Mouse (Mus musculus): ENCODE results near the gene Dusp28. TPM values are rescaled to one million over a fixed set of nuclear protein-coding genes. Genes with fewer than 3 reads are reported as not detected.

Dusp28 gene
- polyA plus RNA-seq, 1 experiment from 2014 or later = 6.2 TPM

DNA sequence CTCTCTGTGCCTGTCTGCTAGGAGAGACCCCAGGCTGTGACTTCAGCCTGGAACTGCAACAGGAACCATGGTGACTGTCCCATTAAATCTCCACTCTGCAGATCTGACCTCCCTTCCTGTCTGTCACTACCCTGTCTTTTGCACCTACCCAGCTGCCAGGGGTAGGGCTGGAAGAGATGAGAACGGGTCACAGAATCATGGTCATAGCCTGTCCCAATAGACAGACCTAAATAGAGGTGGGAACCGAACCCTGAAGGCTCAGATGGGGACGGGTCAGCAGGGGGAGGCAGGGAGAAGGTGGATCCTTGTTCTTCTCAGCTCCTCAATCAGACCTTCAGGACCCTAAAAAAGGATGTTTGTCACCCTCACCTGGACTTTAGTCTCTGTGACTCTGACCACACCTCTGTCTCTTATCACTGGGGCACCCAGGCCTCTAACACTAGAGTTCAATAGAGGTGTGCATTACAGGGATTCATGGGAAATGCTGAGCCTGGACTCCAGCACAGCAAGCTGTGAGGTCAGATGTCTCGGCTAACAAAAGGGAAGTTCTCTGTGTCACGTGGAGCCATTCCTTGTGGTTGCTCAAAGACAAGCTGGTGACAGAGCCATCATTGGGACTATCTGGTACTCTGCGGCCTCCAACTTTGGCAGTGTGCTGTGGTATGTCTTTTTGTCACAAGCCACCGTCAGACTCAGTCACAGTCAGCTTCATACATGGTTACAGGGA is 13.9 kb downstream of the Dusp28 start:
- WGBS (ENCODE audit: insufficient replicate concordance) = 81% methylated on average over 7 of the region's 7 CpGs
- H3K4me2 ChIP-seq = no peak overlapping the region
- H3K27me3 ChIP-seq (ENCODE audit: control insufficient read depth, insufficient read depth, low read length) = no peaks in the 10 kb centered on the region

GRCm38 (mm10) chr1:92921496-92921895 is 14.7 kb downstream of the Dusp28 start:
- no peaks in the 10 kb centered on the region for H3K27me3 ChIP-seq (ENCODE audit: control insufficient read depth, insufficient read depth, low read length)
- H3K9ac ChIP-seq (ENCODE audit: low read depth, low read length) = no peak overlapping the region
- peaks cover 17% of the 10 kb centered on the region for H3K36me3 ChIP-seq (ENCODE audit: control insufficient read depth, insufficient read depth, low read length)
- no peaks in the 10 kb centered on the region for H3K9me3 ChIP-seq (replicated peaks; ENCODE audit: control insufficient read depth, low read length)
- no peak for ATAC-seq (replicated peaks; ENCODE audit: insufficient number of reproducible peaks, low FRiP score, low TSS enrichment)
- no peak overlapping the region; the same call in 1 of the 2 replicates for H3K4me2 ChIP-seq
- no peak overlapping the region for H3K4me3 ChIP-seq (ENCODE audit: low read depth, low read length)
- H3K27ac ChIP-seq (ENCODE audit: low read depth, low read length) = no peak overlapping the region
- no peaks in the 10 kb centered on the region for H3K4me1 ChIP-seq (ENCODE audit: control insufficient read depth, insufficient read depth, low read length)
- 72% methylated on average over 4 of the region's 4 CpGs for WGBS (ENCODE audit: insufficient replicate concordance)

More for the DNA sequence above, 13.9 kb downstream of the Dusp28 start:
- Histone ChIP-seq H3K27ac (ENCODE audit: low read depth, low read length) (no peak overlapping the region), H3K9ac (ENCODE audit: low read depth, low read length) (no peak overlapping the region), H3K36me3 (ENCODE audit: control insufficient read depth, insufficient read depth, low read length) (peaks cover 21% of the 10 kb centered on the region), H3K4me1 (ENCODE audit: control insufficient read depth, insufficient read depth, low read length) (no peaks in the 10 kb centered on the region), H3K9me3 (replicated peaks; ENCODE audit: control insufficient read depth, low read length) (no peaks in the 10 kb centered on the region), H3K4me3 (ENCODE audit: low read depth, low read length) (no peak overlapping the region)
- no peak for ATAC-seq (replicated peaks; ENCODE audit: insufficient number of reproducible peaks, low FRiP score, low TSS enrichment)

- H3K4me3 ChIP-seq (ENCODE audit: low read depth, low read length) = no peak overlapping the region
- H3K27me3 ChIP-seq (ENCODE audit: control insufficient read depth, insufficient read depth, low read length) = no peaks in the 10 kb centered on the region
- 44% methylated on average over 1 of the region's 1 CpGs for WGBS (ENCODE audit: insufficient replicate concordance)
- no peak overlapping the region for H3K4me2 ChIP-seq
- H3K27ac ChIP-seq (ENCODE audit: low read depth, low read length) = no peak overlapping the region
- H3K4me1 ChIP-seq (ENCODE audit: control insufficient read depth, insufficient read depth, low read length) = peaks cover 3% of the 10 kb centered on the region
- H3K9me3 ChIP-seq (replicated peaks; ENCODE audit: control insufficient read depth, low read length) = no peaks in the 10 kb centered on the region; the same call in 1 of the 2 replicates
- no peak overlapping the region for H3K9ac ChIP-seq (ENCODE audit: low read depth, low read length)
- H3K36me3 ChIP-seq (ENCODE audit: control insufficient read depth, insufficient read depth, low read length) = no peaks in the 10 kb centered on the region
- ATAC-seq (replicated peaks; ENCODE audit: insufficient number of reproducible peaks, low FRiP score, low TSS enrichment) = no peak
These were observed 23.5 kb downstream of the Dusp28 start for GRCm38 (mm10) chr1:92930171-92930706.

- Histone ChIP-seq H3K4me3 (ENCODE audit: low read depth, low read length) (peak overlapping the region; percentile 77), H3K4me2 (peak overlapping the region; percentile 78), H3K9ac (ENCODE audit: low read depth, low read length) (peak overlapping the region; percentile 66), H3K9me3 (replicated peaks; ENCODE audit: control insufficient read depth, low read length) (no peaks in the 10 kb centered on the region; the same call in 1 of the 2 replicates), H3K27ac (ENCODE audit: low read depth, low read length) (peak overlapping the region; percentile 85), H3K27me3 (ENCODE audit: control insufficient read depth, insufficient read depth, low read length) (no peaks in the 10 kb centered on the region), H3K36me3 (ENCODE audit: control insufficient read depth, insufficient read depth, low read length) (no peaks in the 10 kb centered on the region), H3K4me1 (ENCODE audit: control insufficient read depth, insufficient read depth, low read length) (peaks cover 11% of the 10 kb centered on the region)
- 74% methylated on average over 4 of the region's 4 CpGs for WGBS (ENCODE audit: insufficient replicate concordance)
- no peak for ATAC-seq (replicated peaks; ENCODE audit: insufficient number of reproducible peaks, low FRiP score, low TSS enrichment)
These were observed 26.8 kb downstream of the Dusp28 start for GRCm38 (mm10) chr1:92933611-92934010.

DNA sequence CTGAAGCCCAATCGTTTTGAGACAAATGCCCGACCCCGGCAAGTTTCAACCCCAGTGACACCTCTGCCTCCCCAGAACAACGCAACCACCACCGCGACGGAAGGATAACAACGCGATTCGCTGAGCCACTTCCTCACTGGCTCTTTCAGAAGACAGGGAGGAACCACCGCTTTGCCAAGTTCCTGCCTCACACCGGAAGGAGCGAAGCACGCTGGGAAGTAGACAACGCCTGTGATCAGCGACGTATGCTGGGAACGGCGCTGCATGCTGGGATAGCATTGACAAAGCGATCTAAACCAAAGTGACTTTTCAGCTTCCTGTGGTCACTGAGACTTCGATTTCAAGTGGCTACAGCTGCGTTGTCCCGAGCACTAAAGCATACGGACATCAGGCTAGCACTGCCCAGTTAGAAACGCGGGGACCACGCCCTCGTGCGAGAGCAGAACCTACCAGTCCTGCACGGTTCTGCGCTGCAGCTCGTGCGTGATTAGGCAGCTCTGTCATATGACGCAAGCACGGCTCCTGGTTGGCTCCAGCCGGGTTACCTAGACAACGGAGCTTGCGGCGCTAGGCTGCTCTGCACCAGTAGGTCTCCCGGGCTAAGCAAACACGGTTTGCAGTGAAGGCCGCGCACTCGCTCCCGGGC is 27.5 kb downstream of the Dusp28 start, which contains the start of gene Capn10:
Gene Capn10 (plus strand): TSS at position 195 of the 646 bp plus-strand sequence.
- Histone ChIP-seq H3K27ac (ENCODE audit: low read depth, low read length) (peak within 1 kb of the TSS; percentile 85), H3K4me3 (ENCODE audit: low read depth, low read length) (peak within 1 kb of the TSS; percentile 77), H3K27me3 (ENCODE audit: control insufficient read depth, insufficient read depth, low read length) (no peaks in the 10 kb centered on the region), H3K4me1 (ENCODE audit: control insufficient read depth, insufficient read depth, low read length) (peaks cover 11% of the 10 kb centered on the region), H3K4me2 (peak within 1 kb of the TSS; percentile 78), H3K36me3 (ENCODE audit: control insufficient read depth, insufficient read depth, low read length) (no peaks in the 10 kb centered on the region), H3K9ac (ENCODE audit: low read depth, low read length) (peak within 1 kb of the TSS; percentile 66), H3K9me3 (replicated peaks; ENCODE audit: control insufficient read depth, low read length) (no peaks in the 10 kb centered on the region; the same call in 1 of the 2 replicates)
- peak; percentile 99 for ATAC-seq (replicated peaks; ENCODE audit: insufficient number of reproducible peaks, low FRiP score, low TSS enrichment)
- WGBS (ENCODE audit: insufficient replicate concordance) = under 1% methylated on average over 45 of the region's 45 CpGs

GRCm38 (mm10) chr1:92935054-92935962 is 28.5 kb downstream of the Dusp28 start:
- Histone ChIP-seq H3K4me3 (ENCODE audit: low read depth, low read length) (peak overlapping the region; percentile 77), H3K9ac (ENCODE audit: low read depth, low read length) (peak overlapping the region; percentile 66), H3K27ac (ENCODE audit: low read depth, low read length) (peak overlapping the region; percentile 85), H3K27me3 (ENCODE audit: control insufficient read depth, insufficient read depth, low read length) (no peaks in the 10 kb centered on the region), H3K4me2 (peak overlapping the region; percentile 78), H3K9me3 (replicated peaks; ENCODE audit: control insufficient read depth, low read length) (no peaks in the 10 kb centered on the region; the same call in 1 of the 2 replicates), H3K36me3 (ENCODE audit: control insufficient read depth, insufficient read depth, low read length) (peaks cover 9% of the 10 kb centered on the region), H3K4me1 (ENCODE audit: control insufficient read depth, insufficient read depth, low read length) (peaks cover 11% of the 10 kb centered on the region)
- ATAC-seq (replicated peaks; ENCODE audit: insufficient number of reproducible peaks, low FRiP score, low TSS enrichment) = no peak
- 17% methylated on average over 10 of the region's 10 CpGs for WGBS (ENCODE audit: insufficient replicate concordance)

DNA sequence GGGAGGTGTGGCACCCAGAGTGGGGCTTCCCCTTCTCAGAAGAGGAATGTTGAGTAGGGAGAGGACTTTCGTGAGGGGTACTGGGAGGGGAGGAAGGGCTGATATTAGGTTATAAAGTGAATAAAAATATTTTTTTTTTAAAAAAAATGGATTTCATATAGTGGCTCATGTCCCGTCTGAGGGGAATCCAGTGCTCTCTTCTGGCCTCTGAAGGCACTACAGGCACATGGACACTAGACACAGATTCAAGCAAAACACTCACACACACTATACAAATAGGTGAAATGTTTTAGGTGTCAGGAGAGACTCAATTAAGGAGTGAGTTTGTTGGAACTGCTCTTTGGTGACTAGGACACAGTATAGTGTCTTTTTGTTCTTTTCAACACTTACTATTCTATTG is 29.2 kb downstream of the Dusp28 start:
- H3K36me3 ChIP-seq (ENCODE audit: control insufficient read depth, insufficient read depth, low read length) = peaks cover 11% of the 10 kb centered on the region
- peaks cover 11% of the 10 kb centered on the region for H3K4me1 ChIP-seq (ENCODE audit: control insufficient read depth, insufficient read depth, low read length)
- no peak for ATAC-seq (replicated peaks; ENCODE audit: insufficient number of reproducible peaks, low FRiP score, low TSS enrichment)
- no peak overlapping the region for H3K9ac ChIP-seq (ENCODE audit: low read depth, low read length)
- no peaks in the 10 kb centered on the region; the same call in 1 of the 2 replicates for H3K9me3 ChIP-seq (replicated peaks; ENCODE audit: control insufficient read depth, low read length)
- H3K27ac ChIP-seq (ENCODE audit: low read depth, low read length) = no peak overlapping the region
- H3K4me3 ChIP-seq (ENCODE audit: low read depth, low read length) = no peak overlapping the region
- H3K4me2 ChIP-seq = no peak overlapping the region
- H3K27me3 ChIP-seq (ENCODE audit: control insufficient read depth, insufficient read depth, low read length) = no peaks in the 10 kb centered on the region
- 59% methylated on average over 2 of the region's 2 CpGs for WGBS (ENCODE audit: insufficient replicate concordance)

DNA sequence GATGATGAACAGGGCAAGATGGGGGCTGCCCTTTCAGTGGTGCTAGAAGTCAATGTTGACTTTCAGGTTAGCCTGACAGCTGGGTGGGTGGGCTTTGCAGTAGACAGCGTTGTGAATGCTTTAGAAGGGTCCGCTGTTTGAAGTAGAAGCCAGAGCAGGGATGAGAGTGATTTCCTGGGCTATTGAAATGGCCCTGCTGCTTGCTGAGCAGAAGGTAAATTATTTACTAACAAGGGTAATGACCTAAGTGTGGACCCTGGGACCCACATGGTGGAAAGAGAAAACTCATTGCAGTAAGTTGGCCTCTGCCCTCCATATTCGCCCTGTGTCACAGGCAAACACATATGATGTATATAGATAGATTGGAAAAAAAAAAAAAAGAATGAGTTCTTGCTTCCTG is 29.7 kb downstream of the Dusp28 start:
- WGBS (ENCODE audit: insufficient replicate concordance) = 79% methylated on average over 3 of the region's 3 CpGs
- H3K9ac ChIP-seq (ENCODE audit: low read depth, low read length) = no peak overlapping the region
- H3K9me3 ChIP-seq (replicated peaks; ENCODE audit: control insufficient read depth, low read length) = no peaks in the 10 kb centered on the region; the same call in 1 of the 2 replicates
- H3K4me1 ChIP-seq (ENCODE audit: control insufficient read depth, insufficient read depth, low read length) = peaks cover 11% of the 10 kb centered on the region
- ATAC-seq (replicated peaks; ENCODE audit: insufficient number of reproducible peaks, low FRiP score, low TSS enrichment) = no peak
- H3K36me3 ChIP-seq (ENCODE audit: control insufficient read depth, insufficient read depth, low read length) = peaks cover 11% of the 10 kb centered on the region
- H3K4me2 ChIP-seq = no peak overlapping the region
- H3K27ac ChIP-seq (ENCODE audit: low read depth, low read length) = no peak overlapping the region
- H3K4me3 ChIP-seq (ENCODE audit: low read depth, low read length) = no peak overlapping the region
- H3K27me3 ChIP-seq (ENCODE audit: control insufficient read depth, insufficient read depth, low read length) = no peaks in the 10 kb centered on the region
